8 mouse cellular contexts compared by ENCODE assay signal in genomic region chrX:81071746-81072640, GRCm38 (mm10). TPM values are rescaled to one million over a fixed set of nuclear protein-coding genes. Genes with fewer than 3 reads are reported as not detected.
DNase-seq lines count a peak whose midpoint lies in the region; ATAC-seq and TF ChIP-seq lines count a peak whose summit lies in the region.

No protein-coding gene starts in this region.

- peak overlapping the region; percentile 73 for H3K9ac ChIP-seq in kidney, embryonic 16.5 days (replicated peaks; ENCODE audit: low read length)
- H3K9ac ChIP-seq in heart, embryonic 13.5 days: peak overlapping the region; percentile 84
- H3K9ac ChIP-seq in liver, embryonic 16.5 days (ENCODE audit: low read depth, low read length): no peak overlapping the region

- ATAC-seq in kidney, embryonic 16.5 days (ENCODE audit: low FRiP score, low TSS enrichment): no peak
- no peak for ATAC-seq in heart, embryonic 13.5 days (ENCODE audit: extremely low read depth, insufficient number of reproducible peaks, low FRiP score, low TSS enrichment)
- ATAC-seq in liver, embryonic 16.5 days (ENCODE audit: low read depth): no peak

- no peaks in the 10 kb centered on the region for H3K4me1 ChIP-seq in kidney, embryonic 16.5 days (ENCODE audit: insufficient read depth, low read length)
- H3K4me1 ChIP-seq in heart, embryonic 13.5 days: peaks cover 8% of the 10 kb centered on the region; the same call in 1 of the 2 replicates
- no peaks in the 10 kb centered on the region for H3K4me1 ChIP-seq in liver, embryonic 16.5 days (ENCODE audit: control insufficient read depth, low read depth, low read length)

- intact Hi-C loops in gastrocnemius, postnatal 36 days (cut with DNase I): no loop called here

- H3K27ac ChIP-seq in kidney, embryonic 16.5 days (ENCODE audit: low read length): peak overlapping the region; percentile 88
- peak overlapping the region; percentile 89 for H3K27ac ChIP-seq in heart, embryonic 13.5 days (replicated peaks)
- no peak overlapping the region for H3K27ac ChIP-seq in liver, embryonic 16.5 days (ENCODE audit: low read length)

- H3K9me3 ChIP-seq in kidney, embryonic 16.5 days (ENCODE audit: low read length): no peaks in the 10 kb centered on the region
- no peaks in the 10 kb centered on the region for H3K9me3 ChIP-seq in heart, embryonic 13.5 days
- no peaks in the 10 kb centered on the region for H3K9me3 ChIP-seq in liver, embryonic 16.5 days (replicated peaks; ENCODE audit: control insufficient read depth, low read length)

- WGBS in kidney, embryonic 16.5 days: 13% methylated on average over 14 of the region's 14 CpGs
- 12% methylated on average over 11 of the region's 14 CpGs for WGBS in heart, embryonic 13.5 days
- 10% methylated on average over 14 of the region's 14 CpGs for WGBS in liver, embryonic 16.5 days (ENCODE audit: insufficient replicate concordance)

- DNase-seq in kidney, postnatal 25 days: no peak
- DNase-seq in brain, embryonic 14.5 days (ENCODE audit: low read depth): peak; percentile 65
- DNase-seq in gastrocnemius, postnatal 36 days: no peak
- no peak for DNase-seq in natural killer cell, adult 2 months (ENCODE audit: low spot score in 2 of 2)
- DNase-seq in cerebellum, postnatal 4 days (ENCODE audit: low spot score in 2 of 2): no peak

- TF ChIP-seq CTCF in brain, embryonic 14.5 days (IDR thresholded peaks at IDR 0.05; ENCODE audit: borderline replicate concordance, extremely low read depth, insufficient read depth, insufficient read length): no peak

- TF ChIP-seq POLR2A in brain, embryonic 14.5 days (IDR thresholded peaks at IDR 0.05; ENCODE audit: borderline replicate concordance, extremely low read depth, insufficient read depth, insufficient read length, poor library complexity, severe bottlenecking): no peak

- peak overlapping the region; percentile 57 for H3K4me2 ChIP-seq in kidney, embryonic 16.5 days (replicated peaks; ENCODE audit: low read depth, low read length)
- peak overlapping the region; percentile 68 for H3K4me2 ChIP-seq in heart, embryonic 13.5 days
- no peak overlapping the region for H3K4me2 ChIP-seq in liver, embryonic 16.5 days (ENCODE audit: low read depth, low read length)

- H3K36me3 ChIP-seq in kidney, embryonic 16.5 days (ENCODE audit: insufficient read depth, low read length): no peaks in the 10 kb centered on the region
- H3K36me3 ChIP-seq in heart, embryonic 13.5 days: no peaks in the 10 kb centered on the region
- H3K36me3 ChIP-seq in liver, embryonic 16.5 days (ENCODE audit: control insufficient read depth, insufficient read depth): no peaks in the 10 kb centered on the region

- H3K27me3 ChIP-seq in kidney, embryonic 16.5 days (ENCODE audit: insufficient read depth, low read length): no peaks in the 10 kb centered on the region
- no peaks in the 10 kb centered on the region; the same call in 1 of the 2 replicates for H3K27me3 ChIP-seq in heart, embryonic 13.5 days (replicated peaks)
- peaks cover 10% of the 10 kb centered on the region; the same call in 1 of the 2 replicates for H3K27me3 ChIP-seq in liver, embryonic 16.5 days (ENCODE audit: control insufficient read depth, insufficient read depth, low read depth, low read length)

- H3K4me3 ChIP-seq in kidney, embryonic 16.5 days (ENCODE audit: low read length): peak overlapping the region; percentile 63
- H3K4me3 ChIP-seq in heart, embryonic 13.5 days: peak overlapping the region; percentile 67
- H3K4me3 ChIP-seq in liver, embryonic 16.5 days (ENCODE audit: low read depth, low read length): peak overlapping the region; percentile 44; the same call in 1 of the 2 replicates

RNA-seq across cellular contexts. Expression of gene Tmem47, which starts 1.5 kb away (rescaled TPM):
- 16.6 and 21.3 TPM in 2 replicates for polyA plus RNA-seq in kidney, embryonic 16.5 days (2015; fragmentation: Nextera tagmentation; extraction: Ambion mirVana)
- polyA plus RNA-seq in brain, embryonic 14.5 days (2012; rRNA removed): 26.1 and 37.0 TPM in 2 replicates
- 16.6 and 17.1 TPM in 2 replicates for polyA plus RNA-seq in heart, embryonic 13.5 days (2015; fragmentation: Nextera tagmentation; extraction: Ambion mirVana)
- 1.5 and 2.0 TPM in 2 replicates for polyA plus RNA-seq in liver, embryonic 16.5 days (2015; fragmentation: Nextera tagmentation; extraction: Ambion mirVana)
- total RNA-seq in gastrocnemius, postnatal 36 days (2021): 1 to 10 TPM; 5.1 to 6.1 TPM
